Mouse (Mus musculus): Measurements from ENCODE around the gene Arhgap10.

The Arhgap10 gene

GRCm38 (mm10) chr8:77486749-77487148 is 31.0 kb downstream of the Arhgap10 start:
- DNase-seq (ENCODE audit: low read depth, low spot score), result no peak

- DNase-seq (ENCODE audit: low read depth, low spot score), result no peak
Measured at GRCm38 (mm10) chr8:77484817-77485216, 32.9 kb downstream of the Arhgap10 start.

- DNase-seq (ENCODE audit: low read depth, low spot score), result no peak
Measured at GRCm38 (mm10) chr8:77484266-77484665, 33.5 kb downstream of the Arhgap10 start.

- DNase-seq (ENCODE audit: low read depth, low spot score), result no peak
Measured at GRCm38 (mm10) chr8:77483676-77484075, 34.1 kb downstream of the Arhgap10 start.

GRCm38 (mm10) chr8:77481791-77482190 is 36.0 kb downstream of the Arhgap10 start:
- no peak for DNase-seq (ENCODE audit: low read depth, low spot score)

GRCm38 (mm10) chr8:77479995-77480394 is 37.8 kb downstream of the Arhgap10 start:
- DNase-seq (ENCODE audit: low read depth, low spot score), result no peak

- no peak for DNase-seq (ENCODE audit: low read depth, low spot score)
Measured at GRCm38 (mm10) chr8:77478913-77479273, 38.9 kb downstream of the Arhgap10 start.

GRCm38 (mm10) chr8:77478155-77478912 is 39.4 kb downstream of the Arhgap10 start:
- no peak for DNase-seq (ENCODE audit: low read depth, low spot score)

- no peak for DNase-seq (ENCODE audit: low read depth, low spot score)
Measured at GRCm38 (mm10) chr8:77477684-77478083, 40.1 kb downstream of the Arhgap10 start.

GRCm38 (mm10) chr8:77474614-77475013 is 43.1 kb downstream of the Arhgap10 start:
- DNase-seq (ENCODE audit: low read depth, low spot score), result no peak

- DNase-seq (ENCODE audit: low read depth, low spot score), result no peak
Measured at GRCm38 (mm10) chr8:77473773-77474172, 44.0 kb downstream of the Arhgap10 start.

GRCm38 (mm10) chr8:77473373-77473772 is 44.4 kb downstream of the Arhgap10 start:
- no peak for DNase-seq (ENCODE audit: low read depth, low spot score)

GRCm38 (mm10) chr8:77461392-77461791 is 56.4 kb downstream of the Arhgap10 start:
- no peak for DNase-seq (ENCODE audit: low read depth, low spot score)

GRCm38 (mm10) chr8:77460363-77460762 is 57.4 kb downstream of the Arhgap10 start:
- DNase-seq (ENCODE audit: low read depth, low spot score), result no peak

- no peak for DNase-seq (ENCODE audit: low read depth, low spot score)
Measured at GRCm38 (mm10) chr8:77459696-77460095, 58.1 kb downstream of the Arhgap10 start.

- no peak for DNase-seq (ENCODE audit: low read depth, low spot score)
Measured at GRCm38 (mm10) chr8:77458575-77458974, 59.2 kb downstream of the Arhgap10 start.

- no peak for DNase-seq (ENCODE audit: low read depth, low spot score)
Measured at GRCm38 (mm10) chr8:77456263-77456662, 61.5 kb downstream of the Arhgap10 start.

GRCm38 (mm10) chr8:77453836-77454235 is 63.9 kb downstream of the Arhgap10 start:
- DNase-seq (ENCODE audit: low read depth, low spot score), result no peak

- no peak for DNase-seq (ENCODE audit: low read depth, low spot score)
Measured at GRCm38 (mm10) chr8:77451466-77452382, 66.0 kb downstream of the Arhgap10 start.

- no peak for DNase-seq (ENCODE audit: low read depth, low spot score)
Measured at GRCm38 (mm10) chr8:77451052-77451451, 66.7 kb downstream of the Arhgap10 start.

- no peak for DNase-seq (ENCODE audit: low read depth, low spot score)
Measured at GRCm38 (mm10) chr8:77446294-77446693, 71.5 kb downstream of the Arhgap10 start.

GRCm38 (mm10) chr8:77445642-77446041 is 72.1 kb downstream of the Arhgap10 start:
- DNase-seq (ENCODE audit: low read depth, low spot score), result no peak

Measured in retina, adult 2 months (tissue).